Mouse (Mus musculus) ES-E14 (cell line): ENCODE data around the gene Sh2d5. TPM values are rescaled to one million over a fixed set of nuclear protein-coding genes. Genes with fewer than 3 reads are reported as not detected.

Experiments
- DNase-seq: peaks from one replicate; pipeline ENCODE4 v3.0.0-alpha.2; 2013; ENCODE audit warnings: low read depth, low spot score
- H3K27ac ChIP-seq: 2 replicates; pipeline ENCODE4 v1.5.1; 2012; ENCODE audit warnings: low read depth, mild to moderate bottlenecking, low read length, moderate library complexity, mixed read lengths; ENCODE audit not compliant: poor library complexity, insufficient read depth, severe bottlenecking
- H3K36me3 ChIP-seq: 2 replicates; pipeline ENCODE4 v1.6.1; 2012; ENCODE audit warnings: mild to moderate bottlenecking, low read length, moderate library complexity, mixed read lengths; ENCODE audit not compliant: control insufficient read depth, poor library complexity, insufficient read depth, severe bottlenecking
- H3K4me1 ChIP-seq, 2 experiments: fragments of 150-350 bp in 1 of 2; sonication (generic) in 1 of 2; 2 replicates each; pipeline ENCODE4 v1.6.1; 2012; ENCODE audit warnings: low read length in 2 of 2, mild to moderate bottlenecking in 1 of 2, mixed read lengths in 1 of 2; ENCODE audit not compliant: control insufficient read depth in 2 of 2, insufficient read depth in 2 of 2, poor library complexity in 1 of 2
- H3K4me3 ChIP-seq, 2 experiments: fragments of 150-350 bp in 1 of 2; sonication (generic) in 1 of 2; 2 replicates each; pipeline ENCODE4 v1.5.1; 2012; ENCODE audit warnings: low read length in 2 of 2, low read depth in 1 of 2, mild to moderate bottlenecking in 1 of 2, mixed read lengths in 1 of 2; ENCODE audit not compliant: insufficient read depth in 1 of 2, poor library complexity in 1 of 2, severe bottlenecking in 1 of 2
- H3K9ac ChIP-seq: 2 replicates; pipeline ENCODE4 v1.6.1; 2012; ENCODE audit warnings: low read depth, mild to moderate bottlenecking, low read length, mixed read lengths; ENCODE audit not compliant: poor library complexity, insufficient read depth, severe bottlenecking
- H3K9me3 ChIP-seq: fragments of 150-350 bp; sonication (generic); 2 replicates; pipeline ENCODE4 v1.6.1; 2012; ENCODE audit warnings: low read depth, mild to moderate bottlenecking, low read length; ENCODE audit not compliant: control insufficient read depth, insufficient read depth
- CHD2 ChIP-seq: IDR thresholded peaks from 2 replicates; pipeline ENCODE4 v1.6.1; 2014; ENCODE audit warnings: mild to moderate bottlenecking, low read depth, low read length, inconsistent platforms
- HCFC1 ChIP-seq: IDR thresholded peaks from 2 replicates; pipeline ENCODE4 v1.6.1; 2012; ENCODE audit warnings: low read length, inconsistent platforms, borderline replicate concordance; ENCODE audit not compliant: insufficient read depth
- MAFK ChIP-seq: IDR thresholded peaks from 2 replicates; pipeline ENCODE4 v1.6.1; 2014; ENCODE audit warnings: mild to moderate bottlenecking, low read depth, low read length, inconsistent platforms; ENCODE audit not compliant: insufficient read depth
- ZC3H11A ChIP-seq: IDR thresholded peaks from 2 replicates; pipeline ENCODE4 v1.6.1; 2012; ENCODE audit warnings: low read depth, mild to moderate bottlenecking, inconsistent platforms, low read length, borderline replicate concordance
- ZNF384 ChIP-seq: IDR thresholded peaks from 2 replicates; pipeline ENCODE4 v1.6.1; 2012; ENCODE audit warnings: low read depth, low read length, inconsistent platforms
- in situ Hi-C, 2 experiments: fragments of 600-800 bp; cut with MboI; formaldehyde crosslinking; loops; one replicate each; pipeline ENCODE4 v1.15.1; 2025; ENCODE audit warnings: low sequenced_read_pairs in 2 of 2, inconsistent platforms in 1 of 2; ENCODE audit not compliant: unreplicated experiment in 2 of 2
- total RNA-seq: library from RNA; depleted of rRNA; stranded (reverse); fragments of 300-350 nt; gene quantifications from 2 replicates; pipeline ENCODE4 v1.2.3, GENCODE M21; 2012

Gene Sh2d5
- total RNA-seq, 1 experiment = 2.9 TPM

- H3K9ac ChIP-seq = no peak overlapping the region
- no peaks in the 10 kb centered on the region for H3K9me3 ChIP-seq
- no peak for DNase-seq
- no peak overlapping the region for H3K27ac ChIP-seq
- no peak overlapping the region for H3K4me3 ChIP-seq
- in situ Hi-C loops = no loop called here
- TF ChIP-seq CHD2 (no peak), MAFK (no peak), ZNF384 (no peak), ZC3H11A (no peak), HCFC1 (no peak)
- H3K36me3 ChIP-seq = no peaks in the 10 kb centered on the region
- H3K4me1 ChIP-seq = peaks cover 0 to 8% of the 10 kb centered on the region in 2 experiments; a peak in 2 of 4 replicates
These were observed 36.3 kb upstream of the Sh2d5 start for GRCm38 (mm10) chr4:138213861-138214260.

DNA sequence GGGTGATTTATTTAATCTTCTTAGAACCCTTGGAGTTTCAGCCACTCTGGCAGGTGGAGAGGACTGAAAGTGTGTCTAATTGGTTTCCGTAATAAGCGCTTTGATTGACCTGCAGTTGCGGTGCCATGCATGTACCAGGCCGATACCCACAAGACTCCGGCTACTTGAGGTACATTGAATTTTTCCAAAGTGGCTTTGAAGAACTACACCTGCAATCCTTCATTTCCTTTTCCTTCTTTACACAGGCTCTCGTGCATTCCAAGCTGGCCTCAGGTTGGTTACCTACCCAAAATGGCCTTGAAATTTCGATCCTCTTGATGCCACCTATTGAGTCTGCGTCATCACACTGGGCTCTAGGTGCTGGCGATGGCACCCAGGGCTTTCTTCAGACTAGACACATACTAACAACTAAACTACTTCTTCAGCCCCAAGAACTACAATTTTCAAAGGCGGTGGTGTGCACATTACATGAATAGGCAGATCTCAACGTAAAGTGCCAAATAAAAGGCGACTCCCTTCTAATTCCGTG is 34.5 kb upstream of the Sh2d5 start:
- Histone ChIP-seq H3K4me3 (peak overlapping the region; percentile 73 to 100), H3K4me1 (peaks cover 2 to 19% of the 10 kb centered on the region in 2 experiments), H3K9me3 (no peaks in the 10 kb centered on the region), H3K27ac (no peak overlapping the region), H3K9ac (peak overlapping the region; percentile 100), H3K36me3 (no peaks in the 10 kb centered on the region)
- TF ChIP-seq MAFK = no peak
- no peak for TF ChIP-seq HCFC1
- no peak for TF ChIP-seq ZNF384
- no peak for TF ChIP-seq ZC3H11A
- no peak for TF ChIP-seq CHD2
- in situ Hi-C loops = no loop called here
- no peak for DNase-seq

- peak within 1 kb of the TSS; percentile 96 for H3K27ac ChIP-seq
- in situ Hi-C loops = no loop called here
These were observed 33.9 kb upstream of the Sh2d5 start, which contains the start of gene Hp1bp3 for GRCm38 (mm10) chr4:138216200-138216890. Gene Hp1bp3, plus strand, starts transcription at chr4:138216296.

DNA sequence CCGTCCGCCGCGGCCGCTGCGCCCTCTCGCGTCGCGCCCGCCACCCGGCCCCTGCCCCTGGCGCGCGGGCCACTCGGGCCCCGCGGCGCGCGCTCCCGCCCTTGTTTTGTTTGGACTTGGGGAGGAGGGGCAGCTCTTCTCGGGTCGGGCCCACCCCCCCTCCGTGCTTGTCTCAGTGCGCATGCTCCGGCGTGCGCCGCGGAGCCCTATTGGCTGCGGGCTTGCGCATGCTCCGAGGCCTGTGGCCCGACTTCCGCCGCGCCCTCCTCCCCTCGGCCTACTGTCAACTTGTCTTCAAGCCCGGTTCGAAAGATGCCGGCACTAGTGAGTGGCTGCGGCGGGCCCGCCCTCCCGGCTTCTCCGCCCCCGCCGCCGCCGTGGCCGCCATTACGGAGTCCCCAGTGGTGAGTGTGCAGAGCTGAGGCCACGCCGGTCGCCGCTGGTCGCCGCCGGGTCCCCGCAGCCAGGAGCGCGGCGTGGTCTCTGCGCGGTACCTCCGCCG is 33.3 kb upstream of the Sh2d5 start:
- in situ Hi-C loops = no loop called here
- TF ChIP-seq ZC3H11A = no peak
- peak; percentile 55; the same call in 1 of the 2 replicates for TF ChIP-seq HCFC1
- peak overlapping the region; percentile 78 to 100 for H3K4me3 ChIP-seq
- H3K36me3 ChIP-seq = no peaks in the 10 kb centered on the region
- peak overlapping the region; percentile 100 for H3K9ac ChIP-seq
- no peaks in the 10 kb centered on the region for H3K9me3 ChIP-seq
- H3K27ac ChIP-seq = peak overlapping the region; percentile 96
- DNase-seq = peak; percentile 92
- H3K4me1 ChIP-seq = peaks cover 4 to 20% of the 10 kb centered on the region in 2 experiments

More at GRCm38 (mm10) chr4:138216200-138216890, 33.9 kb upstream of the Sh2d5 start, which contains the start of gene Hp1bp3:
- Histone ChIP-seq H3K4me1 (peaks cover 2 to 20% of the 10 kb centered on the region in 2 experiments), H3K36me3 (no peaks in the 10 kb centered on the region), H3K4me3 (peak within 1 kb of the TSS; percentile 78 to 100), H3K9ac (peak within 1 kb of the TSS; percentile 100), H3K9me3 (no peaks in the 10 kb centered on the region)
- TF ChIP-seq ZC3H11A (no peak), CHD2 (no peak), ZNF384 (no peak), HCFC1 (no peak), MAFK (no peak)
- peak; percentile 42 for DNase-seq
